Mouse (Mus musculus) neural tube, embryonic 10.5 days (tissue): Measurements from ENCODE around the gene Kcnrg.
"Not testable (repeated sequence)": the region's sequence is repeated elsewhere in the genome, so short reads cannot be mapped to it uniquely, and the experiment has no call there.

Experiments
- DNase-seq: peaks from one replicate; pipeline ENCODE4 v3.0.0-alpha.2; 2017; ENCODE audit warnings: low spot score; ENCODE audit errors: extremely low spot score

Gene Kcnrg

DNA sequence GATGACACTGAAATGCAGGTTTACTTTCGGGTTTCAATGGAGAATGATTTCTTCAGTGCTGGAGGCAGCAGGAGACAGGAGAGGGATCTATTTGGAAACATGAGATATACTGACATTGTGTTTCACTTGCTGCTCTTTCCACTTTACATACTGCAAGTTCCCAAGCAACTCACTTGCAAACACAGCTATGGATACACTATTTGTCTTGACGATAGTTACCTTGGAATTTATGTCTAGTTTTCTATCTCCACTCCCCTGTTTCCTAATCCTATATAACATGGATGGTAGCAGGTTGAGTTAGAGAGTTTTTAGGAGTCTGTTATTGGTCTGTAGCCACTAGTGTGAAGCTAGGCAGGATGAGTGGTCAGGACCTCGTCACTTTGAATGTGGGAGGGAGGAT is at the start of gene Kcnrg:
Gene Kcnrg, plus strand, starts transcription at position 301 of the 400 bp plus-strand sequence.
- no peak for DNase-seq

DNA sequence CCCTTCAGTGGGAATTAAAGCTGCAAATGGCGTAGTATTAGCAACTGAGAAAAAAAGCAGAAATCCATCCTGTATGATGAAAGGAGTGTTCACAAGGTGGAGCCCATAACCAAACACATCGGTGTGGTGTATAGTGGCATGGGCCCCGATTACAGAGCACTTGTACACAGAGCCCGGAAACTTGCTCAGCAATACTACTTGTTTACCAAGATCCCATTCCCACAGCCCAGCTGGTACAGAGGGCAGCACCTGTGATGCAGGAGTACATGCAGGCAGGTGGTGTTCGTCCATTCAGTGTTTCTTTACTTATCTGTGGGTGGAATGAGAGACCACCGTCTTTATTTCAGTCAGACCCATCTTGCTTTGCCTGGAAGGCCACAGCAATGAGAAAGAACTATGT is 48.4 kb upstream of the Kcnrg start:
- no peak for DNase-seq

DNA sequence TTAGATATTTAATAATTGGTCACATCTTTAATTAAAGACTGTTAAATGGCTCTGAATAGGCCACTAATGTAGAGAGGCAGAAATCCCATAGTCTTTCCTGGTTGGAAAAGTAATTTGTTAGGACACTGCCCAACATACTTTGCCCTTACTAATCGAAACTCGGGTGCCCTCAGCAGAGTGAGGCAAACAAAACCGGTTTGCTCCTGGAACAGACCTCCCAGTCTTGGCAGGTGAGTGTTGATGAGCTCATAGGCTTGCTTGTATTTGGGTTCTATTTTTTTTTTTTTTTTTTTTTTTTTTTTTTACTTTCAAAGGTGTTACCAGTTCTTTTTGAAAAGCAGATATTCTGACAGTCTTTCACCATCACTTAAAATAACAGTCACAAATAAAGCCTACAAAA is 47.4 kb upstream of the Kcnrg start:
- DNase-seq, result no peak

DNA sequence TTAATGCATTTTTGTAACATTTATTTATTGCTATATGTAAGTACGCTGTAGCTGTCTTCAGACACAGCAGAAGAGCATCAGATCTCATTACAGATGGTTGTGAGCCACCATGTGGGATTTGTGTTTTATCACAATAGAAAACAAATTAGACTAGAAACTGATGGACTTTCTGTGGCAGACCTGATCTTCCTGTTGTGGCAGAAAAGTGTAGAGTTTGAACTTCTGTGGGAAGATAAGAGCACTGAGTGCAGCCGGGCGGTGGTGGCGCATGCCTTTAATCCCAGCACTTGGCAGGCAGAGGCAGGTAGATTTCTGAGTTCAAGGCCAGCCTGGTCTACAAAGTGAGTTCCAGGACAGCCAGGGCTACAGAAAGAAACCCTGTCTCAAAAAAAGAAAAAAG is 41.0 kb upstream of the Kcnrg start:
- DNase-seq, result not testable (repeated sequence)

DNA sequence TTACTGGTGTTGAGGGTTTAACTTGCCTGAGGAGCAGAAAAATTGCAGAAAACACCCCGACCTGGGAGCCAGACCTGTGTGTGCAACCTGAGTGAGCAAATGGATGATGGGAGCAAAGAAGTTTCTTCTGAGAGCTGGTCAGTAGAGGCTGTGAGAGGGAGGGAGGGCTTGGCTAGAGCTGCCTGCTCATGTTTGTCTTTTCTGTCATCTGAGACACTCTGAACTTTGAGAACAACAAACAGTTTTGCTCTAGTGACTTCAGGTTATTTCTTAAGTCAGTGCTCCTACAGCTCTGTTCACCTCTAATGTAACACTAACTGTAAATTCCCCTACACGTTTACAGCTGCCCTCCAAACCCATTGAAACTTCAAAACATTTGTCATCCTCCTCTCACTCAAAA is 37.9 kb upstream of the Kcnrg start:
- no peak for DNase-seq

DNA sequence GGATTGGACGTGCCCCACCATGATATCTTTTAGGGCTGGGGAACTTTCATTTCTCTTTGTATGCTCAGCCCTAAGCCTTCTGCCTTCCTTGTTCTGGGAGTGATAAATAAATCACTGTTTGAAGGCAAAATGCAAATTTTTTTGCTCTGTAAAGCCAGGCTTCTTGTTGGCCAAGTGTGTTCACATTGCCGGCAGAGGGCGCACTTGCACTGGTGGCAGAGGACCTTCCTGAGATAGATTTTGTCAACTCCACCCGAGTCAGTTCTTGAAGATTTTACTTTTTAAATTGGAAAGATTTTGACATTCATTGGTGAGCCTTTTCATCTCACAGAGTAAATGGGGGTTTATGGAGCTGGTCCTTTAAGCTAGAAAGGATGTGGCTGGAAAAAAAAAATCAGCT is 35.9 kb upstream of the Kcnrg start:
- DNase-seq, result peak; percentile 83

DNA sequence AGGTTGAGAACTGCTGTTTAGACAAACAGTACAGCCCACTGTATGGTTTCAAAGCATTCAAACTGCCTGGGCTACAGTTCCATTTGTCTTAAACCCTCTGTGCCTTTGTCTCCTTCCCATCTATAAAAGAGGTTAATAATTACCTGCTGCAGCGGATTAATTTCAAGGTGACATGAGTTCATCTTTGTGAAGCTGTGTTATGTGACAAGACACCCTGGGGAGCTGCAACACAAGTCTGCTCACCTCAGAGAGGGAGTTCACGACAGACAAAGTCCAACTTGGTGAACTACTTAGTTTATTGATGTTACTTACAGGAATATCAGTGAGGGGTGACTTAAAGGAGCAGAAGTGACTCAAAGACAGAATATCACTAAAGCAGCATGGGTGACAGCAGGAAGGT is 35.1 kb upstream of the Kcnrg start:
- no peak for DNase-seq

DNA sequence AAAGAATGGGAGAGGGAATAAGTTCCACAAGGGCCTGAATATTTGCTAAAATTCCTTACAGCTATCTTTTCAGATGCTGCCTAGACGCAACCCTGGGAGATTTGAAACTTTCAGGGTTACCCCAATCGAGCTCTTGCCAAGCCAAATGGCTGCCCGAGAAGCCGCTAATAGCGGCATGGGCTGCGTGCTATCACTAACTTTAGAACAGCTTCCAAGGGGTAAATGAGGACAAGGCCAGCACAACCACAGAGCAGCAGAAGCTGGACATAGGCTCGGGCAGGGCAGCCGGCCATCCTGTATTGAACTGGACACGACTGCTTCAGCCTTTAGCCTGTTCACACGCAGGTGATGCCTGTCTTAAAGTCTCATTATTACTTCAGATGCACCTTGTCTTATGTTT is 32.2 kb upstream of the Kcnrg start:
- DNase-seq, result no peak

DNA sequence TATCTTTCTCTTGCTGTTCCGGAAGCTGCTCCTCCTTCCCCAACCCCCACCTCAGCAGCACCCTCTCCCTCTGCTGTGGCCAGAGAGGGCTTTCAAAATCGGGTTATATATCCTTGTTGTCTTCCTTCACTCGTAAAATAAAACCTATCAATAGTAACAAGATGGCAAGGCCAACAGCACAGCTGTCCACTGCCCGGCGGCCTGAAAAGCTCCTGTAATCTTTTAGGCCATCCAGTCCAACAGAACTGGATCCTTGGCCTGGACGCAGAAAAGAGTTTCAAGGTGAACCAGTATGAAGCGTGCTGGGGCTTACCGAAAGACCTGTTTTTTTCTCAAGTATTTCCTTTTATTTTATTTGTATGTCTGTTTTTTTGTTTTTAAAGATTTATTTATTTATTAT is 31.3 kb upstream of the Kcnrg start:
- no peak for DNase-seq

DNA sequence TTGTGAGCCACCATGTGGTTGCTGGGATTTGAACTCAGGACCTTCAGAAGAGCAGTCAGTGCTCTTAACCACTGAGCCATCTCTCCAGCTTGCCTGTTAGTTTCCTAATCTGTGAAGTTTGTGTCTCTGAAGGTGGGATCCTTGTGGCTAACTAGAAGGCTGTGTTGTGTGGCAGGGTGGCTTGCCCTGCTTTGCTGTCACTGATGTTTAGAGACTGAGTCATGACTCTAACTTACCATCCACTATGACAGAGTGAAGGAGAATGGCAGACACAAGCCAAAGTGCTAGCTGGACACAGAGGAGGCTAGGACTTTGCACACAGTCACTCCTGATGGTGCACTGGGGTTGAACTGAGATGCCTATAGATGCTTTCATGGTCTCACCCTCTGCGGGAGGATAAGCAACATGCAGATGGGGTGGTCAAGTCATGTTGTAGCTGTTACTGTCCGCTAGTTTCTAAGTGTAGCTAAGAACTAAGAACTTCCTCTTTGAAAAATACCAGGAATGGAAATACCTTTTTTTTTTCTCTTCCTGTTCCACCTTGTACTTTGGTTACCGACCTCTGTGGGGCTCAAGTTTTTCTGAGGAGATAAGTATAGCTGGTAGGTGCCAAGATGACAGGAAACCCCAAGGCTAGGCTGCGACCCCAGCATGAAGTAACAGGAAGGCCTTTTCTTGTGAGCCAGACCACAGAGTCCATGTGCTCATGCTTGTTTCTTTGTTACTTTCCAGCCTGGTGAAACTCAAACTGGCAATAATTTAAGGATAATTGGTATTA is 17.8 kb upstream of the Kcnrg start:
- no peak for DNase-seq

DNA sequence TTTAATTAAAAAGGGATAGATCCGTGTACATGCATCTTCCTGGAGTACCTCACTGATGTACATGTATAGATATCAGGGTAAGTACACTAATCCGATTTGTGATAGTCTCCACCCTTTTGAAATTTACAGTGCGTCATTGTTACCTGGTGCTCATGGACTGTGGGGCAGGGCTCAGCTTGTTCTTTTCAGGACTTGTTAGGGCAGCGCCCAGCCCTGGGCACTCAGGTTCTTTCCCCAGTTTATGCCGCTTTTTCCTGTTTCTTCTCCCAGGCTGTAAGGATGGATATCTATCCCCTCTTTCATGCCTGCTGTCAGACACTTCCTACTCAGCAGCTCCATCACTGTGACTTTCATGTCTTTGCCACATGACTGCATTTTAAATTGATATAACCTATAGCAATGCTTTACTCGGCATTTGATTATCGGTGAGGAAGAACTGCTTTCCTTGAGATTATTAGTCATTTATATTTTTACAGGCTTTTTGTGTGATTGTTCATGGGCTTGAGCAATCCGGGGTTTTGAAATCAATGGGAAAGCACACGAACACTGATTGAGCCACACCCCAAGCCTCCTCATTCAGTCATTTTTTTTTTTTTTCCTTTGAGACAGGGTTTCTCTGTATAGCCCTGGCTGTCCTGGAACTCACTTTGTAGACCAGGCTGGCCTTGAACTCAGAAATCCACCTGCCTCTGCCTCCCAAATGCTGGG is 10.4 kb upstream of the Kcnrg start:
- no peak for DNase-seq

DNA sequence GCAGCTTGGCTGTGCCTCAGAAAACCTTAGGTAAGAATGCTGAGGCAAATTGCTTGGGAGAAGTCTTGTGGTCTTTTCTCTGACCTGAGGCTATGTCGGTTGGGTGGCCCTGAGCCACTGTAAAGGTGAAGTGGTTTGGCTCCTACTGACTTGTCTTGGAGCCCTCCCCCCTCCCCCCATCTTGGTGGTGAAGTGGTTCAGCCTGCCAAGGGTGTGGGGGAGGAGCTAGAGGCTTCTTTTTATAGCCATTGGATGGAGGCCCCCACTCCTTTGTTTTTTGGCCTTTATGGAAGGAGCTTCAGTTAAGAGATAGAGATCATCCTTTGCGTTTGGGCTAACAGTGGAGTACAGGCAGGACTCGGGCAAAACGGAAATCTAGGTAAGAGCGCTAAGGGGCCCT is 9.3 kb upstream of the Kcnrg start, which contains the start of gene Trim13:
Gene Trim13, plus strand, starts transcription at position 280 of the 400 bp plus-strand sequence.
- DNase-seq, result no peak

DNA sequence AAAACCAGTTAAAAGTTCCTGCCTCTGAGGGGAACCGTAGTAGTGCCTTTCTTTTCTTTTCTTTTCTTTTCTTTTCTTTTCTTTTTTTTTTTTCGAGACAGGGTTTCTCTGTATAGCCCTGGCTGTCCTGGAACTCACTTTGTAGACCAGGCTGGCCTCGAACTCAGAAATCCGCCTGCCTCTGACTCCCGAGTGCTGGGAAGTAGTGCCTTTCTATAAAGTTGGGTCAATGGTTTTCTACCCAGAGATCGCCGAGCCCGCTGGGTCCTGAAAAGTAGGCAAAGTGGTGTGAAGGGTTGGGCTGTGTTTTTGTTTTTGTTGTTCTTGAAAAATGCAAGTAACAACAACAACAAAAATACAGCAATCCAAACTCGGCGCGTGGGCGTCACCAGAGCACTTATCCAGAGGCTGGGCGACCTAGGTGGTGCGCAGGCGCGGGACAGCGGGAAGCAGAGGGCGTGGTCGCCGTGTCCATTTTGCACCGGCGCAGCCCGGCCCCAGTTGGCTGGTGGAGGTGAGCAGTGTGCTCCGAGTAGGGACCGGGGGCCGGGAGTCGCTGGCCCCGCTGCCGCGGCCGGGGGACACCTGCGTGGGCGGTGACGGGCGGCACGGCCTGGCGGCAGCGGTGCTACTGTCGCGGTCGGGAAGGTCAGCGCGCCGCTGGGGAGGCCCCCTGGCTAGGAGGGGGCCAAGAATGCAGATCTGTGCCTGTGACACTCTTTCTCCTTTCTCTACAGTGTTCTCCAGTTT is 8.0 kb upstream of the Kcnrg start:
- DNase-seq, result peak; percentile 90

DNA sequence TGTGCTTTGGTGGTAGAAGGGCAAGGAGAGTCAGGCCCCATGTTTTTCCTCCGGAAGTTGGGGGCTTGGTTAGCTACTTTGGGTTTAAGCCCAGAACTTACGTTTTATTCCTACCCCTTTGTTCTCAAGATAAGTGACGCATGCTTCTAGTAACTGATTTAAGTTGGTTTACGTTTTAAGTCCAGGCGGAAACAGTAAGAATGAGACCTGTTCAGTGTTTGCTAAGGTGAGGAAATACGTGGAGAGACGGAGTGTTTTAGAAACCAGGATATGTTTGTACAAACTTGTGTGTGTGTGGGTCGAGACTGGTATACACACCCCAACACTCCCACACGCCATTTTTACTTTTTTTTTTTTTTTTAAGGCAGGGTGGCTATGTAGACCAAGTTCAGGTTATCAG is 5.9 kb upstream of the Kcnrg start:
- DNase-seq, result no peak

DNA sequence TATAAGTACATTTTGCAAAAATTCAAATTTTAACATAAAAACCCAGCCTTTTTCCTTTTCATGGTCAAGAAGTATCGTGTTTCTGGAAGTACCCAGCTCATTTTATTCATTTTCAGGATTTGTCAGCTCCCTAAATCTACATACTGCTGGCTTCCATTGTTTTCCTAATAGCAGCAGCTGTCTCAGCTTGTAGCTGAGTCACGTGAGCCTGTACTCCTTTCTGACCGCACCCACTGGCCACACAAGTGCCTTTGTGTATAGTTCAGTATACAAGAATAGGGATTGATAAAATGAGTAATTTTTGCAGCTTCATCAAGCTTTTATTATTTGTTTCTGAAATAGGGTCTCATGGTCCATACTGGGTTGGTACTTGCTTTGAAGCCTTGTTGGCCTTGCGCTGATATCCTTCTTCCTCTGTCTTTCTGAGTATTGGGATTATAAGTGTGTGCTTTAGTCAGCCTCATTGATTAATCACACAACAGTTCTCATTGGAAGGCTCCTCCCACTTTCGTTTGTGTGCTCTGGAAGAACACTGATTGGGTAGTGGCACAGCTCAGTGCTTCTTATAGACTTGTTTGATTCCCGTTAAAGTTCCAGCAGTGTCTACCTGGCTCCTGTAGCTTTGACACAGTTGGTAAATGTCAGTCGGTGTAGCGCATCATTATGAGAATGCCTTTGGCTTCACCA is 4.0 kb upstream of the Kcnrg start:
- no peak for DNase-seq

DNA sequence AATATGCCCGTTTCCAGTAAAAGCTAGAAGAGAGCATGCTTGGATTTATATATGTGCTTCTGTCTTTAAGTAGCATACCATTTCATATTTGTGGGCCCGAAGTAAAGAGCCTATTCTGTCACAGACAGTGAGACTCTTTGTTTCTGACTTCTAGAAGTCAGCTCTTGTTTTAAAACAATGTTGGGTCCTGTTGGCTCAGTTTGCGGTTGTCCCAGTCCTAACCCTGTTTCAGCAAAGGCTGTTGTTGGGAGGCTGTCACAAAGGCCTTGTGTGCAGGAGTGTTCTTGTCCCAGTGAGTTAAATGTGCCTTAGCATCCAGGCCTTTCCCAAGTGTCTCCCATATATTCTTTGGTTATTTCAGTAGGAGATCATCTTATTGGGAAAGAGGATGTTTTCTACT is 3.2 kb upstream of the Kcnrg start:
- no peak for DNase-seq

DNA sequence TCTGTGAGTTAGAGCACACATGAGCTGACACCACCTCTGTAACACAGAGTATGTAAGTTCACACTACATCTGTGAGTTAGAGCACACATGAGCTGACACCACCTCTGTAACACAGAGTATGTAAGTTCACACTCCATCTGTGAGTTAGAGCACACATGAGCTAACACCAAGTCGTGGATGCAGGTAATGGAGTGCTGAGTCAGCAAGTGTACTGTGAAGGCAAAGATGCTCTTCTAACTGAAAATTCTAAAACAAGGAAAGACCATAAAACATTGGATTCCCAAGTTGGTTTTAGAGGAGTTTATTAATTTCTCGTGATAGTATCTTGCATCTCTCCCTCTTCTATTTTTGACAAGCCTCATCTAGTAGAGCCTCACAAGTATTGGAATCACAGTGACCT is 1.2 kb upstream of the Kcnrg start:
- not testable (repeated sequence) for DNase-seq

DNA sequence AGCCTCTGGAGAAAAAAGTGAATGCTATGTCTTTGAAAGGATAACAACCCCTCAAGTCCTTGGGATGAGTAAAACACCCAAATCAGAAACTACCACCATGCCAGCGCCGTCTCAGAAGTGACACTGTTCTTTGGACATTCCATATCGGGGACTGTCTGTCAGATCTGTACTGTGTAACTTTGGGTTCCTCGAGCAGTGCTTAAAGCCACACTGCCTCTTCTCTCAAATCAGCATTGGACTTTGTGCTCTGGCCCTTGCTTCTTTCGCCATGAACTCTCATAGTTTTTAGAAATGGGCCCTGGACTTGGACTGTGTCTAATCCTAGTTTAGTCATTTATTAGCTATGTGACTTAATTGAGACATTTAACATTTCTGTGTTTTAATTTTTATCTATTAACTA is 4.5 kb downstream of the Kcnrg start:
- no peak for DNase-seq

DNA sequence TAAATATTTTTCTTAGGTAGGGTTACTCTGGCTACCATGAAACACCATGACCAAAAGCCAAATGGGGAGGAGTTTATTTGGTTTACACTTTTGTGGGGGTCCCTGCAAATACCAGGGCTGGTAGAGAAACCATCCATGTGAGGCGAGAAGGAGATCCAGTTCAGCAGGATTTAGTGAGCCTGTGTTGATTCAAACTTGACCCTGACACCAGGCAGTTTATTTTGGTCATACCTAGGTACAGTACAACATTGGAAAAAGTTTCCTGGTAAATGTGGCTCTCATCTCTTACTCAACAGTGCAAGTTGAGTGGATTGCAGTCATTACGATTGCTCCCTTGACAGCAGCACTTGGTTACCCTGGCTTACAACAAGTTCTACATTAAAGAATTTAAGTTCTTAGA is 6.1 kb downstream of the Kcnrg start:
- DNase-seq, result no peak

DNA sequence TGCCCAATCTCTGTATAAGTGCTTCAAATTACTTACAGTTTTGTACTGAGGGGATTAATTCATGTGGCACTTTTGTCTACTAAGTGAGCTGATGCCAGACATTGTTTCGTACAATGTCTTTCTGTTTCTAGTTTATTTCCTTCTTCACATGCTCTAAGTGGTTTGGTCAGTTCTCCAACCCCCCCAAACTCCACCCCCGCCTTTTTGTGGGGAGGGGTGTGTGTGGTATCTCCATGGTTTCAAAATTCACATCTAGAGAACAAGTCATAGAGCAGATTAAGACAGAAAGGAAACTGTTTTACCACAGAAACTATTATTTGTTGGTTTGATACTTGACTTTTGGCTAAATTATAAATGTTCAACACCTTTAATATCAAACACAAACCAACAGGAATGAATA is 13.1 kb downstream of the Kcnrg start:
- no peak for DNase-seq

DNA sequence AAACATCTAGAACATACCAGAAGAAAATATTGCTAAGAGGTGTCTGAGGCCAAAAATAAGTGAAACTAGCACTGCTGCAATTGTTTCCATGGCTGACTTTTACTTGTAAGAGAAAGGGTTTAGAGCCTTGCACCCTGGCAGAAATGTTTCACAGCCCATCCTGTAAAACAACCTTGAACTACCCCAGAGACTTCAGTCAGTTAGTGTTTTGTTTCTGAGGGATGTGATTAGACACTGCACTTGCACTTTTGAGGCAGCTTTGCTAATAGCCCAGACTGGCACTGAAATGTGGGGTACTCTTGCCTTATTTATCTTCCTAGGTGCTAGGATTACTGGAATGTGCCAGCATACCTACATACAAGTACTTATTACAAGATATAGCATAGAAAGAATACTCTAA is 28.7 kb downstream of the Kcnrg start:
- DNase-seq, result no peak

DNA sequence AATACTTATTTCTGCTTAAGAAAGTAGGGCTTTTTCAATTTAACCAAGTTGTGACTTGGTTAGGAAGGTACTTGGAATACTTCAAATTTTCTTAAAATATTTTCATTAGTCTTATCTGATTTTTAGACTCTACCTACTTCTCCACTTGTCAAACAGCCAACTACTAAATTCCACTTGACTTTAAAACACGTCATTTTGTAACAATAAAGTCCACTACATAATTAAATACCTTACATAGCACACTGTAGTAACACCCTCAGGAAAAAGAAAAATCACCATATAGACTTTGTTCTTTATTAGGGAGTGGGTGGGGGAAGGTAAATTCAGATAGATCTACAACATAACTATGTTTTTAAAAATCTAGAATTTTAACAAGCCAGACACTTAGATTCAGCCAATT is 35.4 kb downstream of the Kcnrg start:
- no peak for DNase-seq
